ENCODE assay signal across 14 mouse cellular contexts in genomic region chr16:92056711-92057110, GRCm38 (mm10). TPM values are rescaled to one million over a fixed set of nuclear protein-coding genes. Genes with fewer than 3 reads are reported as not detected.
"Had no signal": no experiment of that assay in that cellular context is flagged by ENCODE, and none has a peak within 500 bp of the region (broad histone marks: within the 10 kb centered on the region; RNA-seq: fewer than 3 reads in every experiment).

No protein-coding gene starts in this region.

- H3K9me3 ChIP-seq: intestine, embryonic 15.5 days had no signal

- H3K27me3 ChIP-seq: intestine, embryonic 15.5 days; limb, embryonic 13.5 days had no signal

- DNase-seq: kidney, adult 8-10 months; kidney, postnatal 14 days; lung, postnatal 10 days; lung, postnatal 4 days; right cerebral cortex, postnatal 25 days; thymus, postnatal 4 days had no signal

- H3K36me3 ChIP-seq: intestine, embryonic 15.5 days had no signal

- H3K27ac ChIP-seq: liver, embryonic 14.5 days; stomach, postnatal 0 days had no signal

RNA-seq across cellular contexts. Expression of gene Gm49711, which starts 1.4 kb away (rescaled TPM):
- total RNA-seq: left cerebral cortex, postnatal 25 days; megakaryocyte, adult 5-6 weeks had no signal
- polyA plus RNA-seq: intestine, embryonic 15.5 days; liver, embryonic 14.5 days; lung, embryonic 14.5 days; small intestine, adult 2 months had no signal
